In genomic region chr6:128474112-128474511, GRCm38 (mm10) we compare ENCODE assay signal across 23 mouse cellular contexts. TPM values are rescaled to one million over a fixed set of nuclear protein-coding genes. Genes with fewer than 3 reads are reported as not detected.
DNase-seq lines count a peak whose midpoint lies in the region; TF ChIP-seq lines count a peak whose summit lies in the region.
"Had no signal": no experiment of that assay in that cellular context is flagged by ENCODE, and none has a peak within 500 bp of the region (broad histone marks: within the 10 kb centered on the region; RNA-seq: fewer than 3 reads in every experiment).

No protein-coding gene starts in this region.

- in situ Hi-C loops in CH12.LX (cut with MboI; ENCODE audit: low pct_ligation_motif_present, low pct_unique_long_range_greater_than_20kb, low sequenced_read_pairs): no loop called here

- TF ChIP-seq CTCF in CH12.LX (conservative IDR thresholded peaks at IDR 0.05 in 1 of 2, IDR thresholded peaks at IDR 0.05 in 1 of 2; ENCODE audit: low read depth in 2 of 2, low read length in 2 of 2) (no peak), ES-Bruce4 (IDR thresholded peaks at IDR 0.05; ENCODE audit: low read depth, low read length) (no peak)

- H3K27ac ChIP-seq in CH12.LX (ENCODE audit: insufficient read depth, low read depth): no peak overlapping the region
- no peak overlapping the region for H3K27ac ChIP-seq in ES-Bruce4 (ENCODE audit: insufficient read depth, low read length)
- H3K27ac ChIP-seq: embryonic facial prominence, embryonic 10.5 days; embryonic facial prominence, embryonic 12.5 days; forebrain, embryonic 13.5 days; forebrain, embryonic 15.5 days had no signal

- dilution Hi-C loops in CH12.LX (cut with MboI; ENCODE audit: extremely low pct_ligation_motif_present, extremely low pct_unique_long_range_greater_than_20kb, low sequenced_read_pairs): no loop called here

- H3K4me1 ChIP-seq in CH12.LX (ENCODE audit: control insufficient read depth in 1 of 2, insufficient read depth in 2 of 2) (no peaks in the 10 kb centered on the region), ES-Bruce4 (ENCODE audit: control insufficient read depth, insufficient read depth, low read length) (peaks cover 7% of the 10 kb centered on the region)
- H3K4me1 ChIP-seq: embryonic facial prominence, embryonic 10.5 days; embryonic facial prominence, embryonic 12.5 days; forebrain, embryonic 13.5 days; forebrain, embryonic 15.5 days had no signal

- peaks cover 15% of the 10 kb centered on the region for H3K9me3 ChIP-seq in CH12.LX (replicated peaks; ENCODE audit: low read length)
- no peaks in the 10 kb centered on the region for H3K9me3 ChIP-seq in ES-Bruce4 (replicated peaks; ENCODE audit: control insufficient read depth, insufficient read depth, low read length, poor library complexity, severe bottlenecking)
- H3K9me3 ChIP-seq: embryonic facial prominence, embryonic 10.5 days; embryonic facial prominence, embryonic 12.5 days; forebrain, embryonic 13.5 days; forebrain, embryonic 15.5 days had no signal

- no peaks in the 10 kb centered on the region for H3K79me2 ChIP-seq in CH12.LX (replicated peaks; ENCODE audit: control insufficient read depth, extremely low read depth, insufficient read depth, poor library complexity, severe bottlenecking)

- no peak overlapping the region for H3K4me2 ChIP-seq in CH12.LX (ENCODE audit: insufficient read depth, low read depth, poor library complexity, severe bottlenecking)
- H3K4me2 ChIP-seq: embryonic facial prominence, embryonic 12.5 days; forebrain, embryonic 13.5 days; forebrain, embryonic 15.5 days had no signal

- H3K4me3 ChIP-seq in CH12.LX (replicated peaks in 1 of 3; ENCODE audit: low read depth in 2 of 3, low read length in 2 of 3, poor library complexity in 1 of 3) (no peak overlapping the region), ES-Bruce4 (ENCODE audit: low read depth, low read length) (no peak overlapping the region)
- H3K4me3 ChIP-seq: embryonic facial prominence, embryonic 10.5 days; embryonic facial prominence, embryonic 12.5 days; forebrain, embryonic 13.5 days; forebrain, embryonic 15.5 days had no signal

- DNase-seq in CH12.LX (ENCODE audit: extremely low read depth): no peak
- peak; percentile 47 for DNase-seq in ZHBTc4 (ENCODE audit: low read depth, low spot score)
- peak; percentile 81 to 93 for DNase-seq in natural killer cell, adult 2 months (ENCODE audit: low spot score in 2 of 2)
- no peak for DNase-seq in gastrocnemius, postnatal 25 days
- DNase-seq in adipocyte (ENCODE audit: low spot score): no peak
- no peak for DNase-seq in right cerebral cortex, postnatal 4 days
- DNase-seq: adrenal gland, adult 8-10 months; adrenal gland, postnatal 14 days; adrenal gland, postnatal 36 days; cerebellum, adult 11-12 months; cerebellum, adult 2 months; cerebellum, adult 9-10 months; cerebellum, postnatal 10 days; cerebellum, postnatal 25 days; forebrain, postnatal 0 days had no signal

- H3K36me3 ChIP-seq in CH12.LX (replicated peaks in 1 of 2; ENCODE audit: control insufficient read depth in 1 of 2, insufficient read depth in 1 of 2, low read length in 1 of 2) (no peaks in the 10 kb centered on the region), ES-Bruce4 (ENCODE audit: control insufficient read depth, insufficient read depth, low read length, poor library complexity, severe bottlenecking) (no peaks in the 10 kb centered on the region)
- H3K36me3 ChIP-seq: embryonic facial prominence, embryonic 10.5 days; embryonic facial prominence, embryonic 12.5 days; forebrain, embryonic 15.5 days had no signal

- H3K9ac ChIP-seq in CH12.LX (ENCODE audit: insufficient read depth, low read depth) (no peak overlapping the region), ES-Bruce4 (ENCODE audit: low read depth, poor library complexity, severe bottlenecking) (no peak overlapping the region)
- H3K9ac ChIP-seq: embryonic facial prominence, embryonic 12.5 days; forebrain, embryonic 13.5 days; forebrain, embryonic 15.5 days; forebrain, postnatal 0 days had no signal

- H3K27me3 ChIP-seq in CH12.LX (replicated peaks) (peaks cover 9% of the 10 kb centered on the region), ES-Bruce4 (ENCODE audit: control insufficient read depth, insufficient read depth, low read length, poor library complexity, severe bottlenecking) (no peaks in the 10 kb centered on the region)
- H3K27me3 ChIP-seq: embryonic facial prominence, embryonic 12.5 days; forebrain, embryonic 13.5 days; forebrain, embryonic 15.5 days had no signal

- TF ChIP-seq RAD21 in CH12.LX (IDR thresholded peaks at IDR 0.05; ENCODE audit: low read depth, low read length): no peak

- no peak for TF ChIP-seq POLR2A in CH12.LX (IDR thresholded peaks at IDR 0.05; ENCODE audit: low read depth, low read length)
- no peak for TF ChIP-seq POLR2A in ES-Bruce4 (IDR thresholded peaks at IDR 0.05; ENCODE audit: insufficient read depth, low read length)

- TF ChIP-seq EP300 in CH12.LX (IDR thresholded peaks at IDR 0.05; ENCODE audit: low read length): no peak
- 0 out of 2 replicates have a peak, but pooled peaks have one; percentile 61 for TF ChIP-seq EP300 in ES-Bruce4 (IDR thresholded peaks at IDR 0.05; ENCODE audit: insufficient read depth, low read depth, low read length)

TF ChIP-seq in CH12.LX, 34 proteins besides CTCF, POLR2A, EP300 and RAD21:
- TF ChIP-seq ZMIZ1 (IDR thresholded peaks at IDR 0.05; ENCODE audit: low read depth, low read length) (no peak), BHLHE40 (IDR thresholded peaks at IDR 0.05; ENCODE audit: low read depth, low read length) (peak; percentile 41; the same call in 1 of the 2 replicates)

RNA-seq across cellular contexts. Expression of gene Fkbp4, which starts 35.6 kb away (rescaled TPM):
- 265 and 319 TPM in 2 replicates for total RNA-seq in CH12.LX (2012; rRNA removed)
- total RNA-seq in CH12.LX (2014; rRNA removed): 190 and 198 TPM in 2 replicates
- polyA plus RNA-seq in CH12.LX (2012; ENCODE audit: insufficient read length, low read depth): 304 and 366 TPM in 2 replicates
- polyA plus RNA-seq in ES-Bruce4 (2011; ENCODE audit: insufficient read depth, insufficient read length, low read depth, missing spikeins): 411 and 413 TPM in 2 replicates
- 100 to 1,000 TPM; 105 to 111 TPM for total RNA-seq in gastrocnemius, postnatal 25 days (2021)

RNA-seq across cellular contexts. Expression of gene Itfg2, which starts 49.4 kb away (rescaled TPM):
- 16.8 and 17.9 TPM in 2 replicates for total RNA-seq in CH12.LX (2012; rRNA removed)
- total RNA-seq in CH12.LX (2014; rRNA removed): 5.3 and 8.0 TPM in 2 replicates
- polyA plus RNA-seq in CH12.LX (2012; ENCODE audit: insufficient read length, low read depth): 45.1 and 45.3 TPM in 2 replicates
- polyA plus RNA-seq in ES-Bruce4 (2011; ENCODE audit: insufficient read depth, insufficient read length, low read depth, missing spikeins): 16.3 and 21.6 TPM in 2 replicates
- total RNA-seq in gastrocnemius, postnatal 25 days (2021): 10 to 100 TPM; 14.4 to 15.1 TPM

RNA-seq across cellular contexts. Expression of gene Pzp, which starts 52.4 kb away (rescaled TPM):
- not detected in 2 replicates for total RNA-seq in CH12.LX (2012; rRNA removed)
- not detected in 2 replicates for total RNA-seq in CH12.LX (2014; rRNA removed)
- polyA plus RNA-seq in CH12.LX (2012; ENCODE audit: insufficient read length, low read depth): not detected in 2 replicates
- polyA plus RNA-seq in ES-Bruce4 (2011; ENCODE audit: insufficient read depth, insufficient read length, low read depth, missing spikeins): 0.94 and 2.6 TPM in 2 replicates
- total RNA-seq in gastrocnemius, postnatal 25 days (2021): not detected
- total RNA-seq: forebrain, postnatal 0 days; MEL had no signal
- polyA plus RNA-seq: C2C12; cerebellum, adult 2 months; cortical plate, adult 2 months; embryonic facial prominence, embryonic 10.5 days; embryonic facial prominence, embryonic 12.5 days; forebrain, embryonic 13.5 days; forebrain, embryonic 15.5 days; forebrain, postnatal 0 days had no signal

Comparison
In these comparisons a context has a peak if more than half of its experiments do, and no peak if none do; other contexts are left out.
1. DNase-seq: peak in ZHBTc4 (single experiment) and natural killer cell, adult 2 months (2 of 2); none in CH12.LX (single experiment), gastrocnemius, postnatal 25 days (single experiment), adipocyte (single experiment) and right cerebral cortex, postnatal 4 days (single experiment).